Mouse (Mus musculus) heart, embryonic 12.5 days (tissue): Measurements from ENCODE around the gene Pkd1l2. TPM values are rescaled to one million over a fixed set of nuclear protein-coding genes. Genes with fewer than 3 reads are reported as not detected.

ENCODE experiments used
- ATAC-seq: fragments of 200-750 bp; cut with Nextera tagmentation; 2 replicates; pipeline ENCODE4 v1.8.0; 2017; ENCODE audit warnings: moderate TSS enrichment, moderate library complexity; ENCODE audit not compliant: insufficient number of reproducible peaks, low FRiP score
- H3K27ac ChIP-seq: fragments of 300-500 bp; sonication (generic); 2 replicates; pipeline ENCODE4 v1.5.1; 2016; ENCODE audit warnings: mild to moderate bottlenecking, moderate library complexity; ENCODE audit not compliant: poor library complexity, severe bottlenecking
- H3K27me3 ChIP-seq: fragments of 300-500 bp; sonication (generic); replicated peaks from 2 replicates; pipeline ENCODE4 v1.6.1; 2016; ENCODE audit warnings: mild to moderate bottlenecking, moderate library complexity
- H3K36me3 ChIP-seq: fragments of 300-500 bp; sonication (generic); 2 replicates; pipeline ENCODE4 v1.6.1; 2016; ENCODE audit warnings: mild to moderate bottlenecking, moderate library complexity
- H3K4me1 ChIP-seq: fragments of 300-500 bp; sonication (generic); replicated peaks from 2 replicates; pipeline ENCODE4 v1.6.1; 2016; ENCODE audit warnings: mild to moderate bottlenecking
- H3K4me2 ChIP-seq: fragments of 300-500 bp; sonication (generic); 2 replicates; pipeline ENCODE4 v1.6.1; 2016; ENCODE audit warnings: mild to moderate bottlenecking, moderate library complexity
- H3K4me3 ChIP-seq: fragments of 300-500 bp; sonication (generic); 2 replicates; pipeline ENCODE4 v1.5.1; 2016; ENCODE audit warnings: mild to moderate bottlenecking
- H3K9ac ChIP-seq: fragments of 300-500 bp; sonication (generic); 2 replicates; pipeline ENCODE4 v1.6.1; 2016; ENCODE audit warnings: mild to moderate bottlenecking, moderate library complexity
- H3K9me3 ChIP-seq: fragments of 300-500 bp; sonication (generic); replicated peaks from 2 replicates; pipeline ENCODE4 v1.6.1; 2016; ENCODE audit warnings: mild to moderate bottlenecking, moderate library complexity
- WGBS: fragments of 180-500 bp; shearing (Covaris S2); methylation state at CpG from one replicate; pipeline ENCODE4 v1.1.7; 2016; 5-methylcytosine and 5-hydroxymethylcytosine counted together
- polyA plus RNA-seq: library from polyadenylated mRNA; unstranded; fragments of >200 nt; fragmentation: Nextera tagmentation; extraction: Ambion mirVana; gene quantifications from 2 replicates; pipeline ENCODE4 v1.2.1, GENCODE M21; 2016

Gene Pkd1l2
- polyA plus RNA-seq, 1 experiment from 2014 or later = 0.11 TPM

DNA sequence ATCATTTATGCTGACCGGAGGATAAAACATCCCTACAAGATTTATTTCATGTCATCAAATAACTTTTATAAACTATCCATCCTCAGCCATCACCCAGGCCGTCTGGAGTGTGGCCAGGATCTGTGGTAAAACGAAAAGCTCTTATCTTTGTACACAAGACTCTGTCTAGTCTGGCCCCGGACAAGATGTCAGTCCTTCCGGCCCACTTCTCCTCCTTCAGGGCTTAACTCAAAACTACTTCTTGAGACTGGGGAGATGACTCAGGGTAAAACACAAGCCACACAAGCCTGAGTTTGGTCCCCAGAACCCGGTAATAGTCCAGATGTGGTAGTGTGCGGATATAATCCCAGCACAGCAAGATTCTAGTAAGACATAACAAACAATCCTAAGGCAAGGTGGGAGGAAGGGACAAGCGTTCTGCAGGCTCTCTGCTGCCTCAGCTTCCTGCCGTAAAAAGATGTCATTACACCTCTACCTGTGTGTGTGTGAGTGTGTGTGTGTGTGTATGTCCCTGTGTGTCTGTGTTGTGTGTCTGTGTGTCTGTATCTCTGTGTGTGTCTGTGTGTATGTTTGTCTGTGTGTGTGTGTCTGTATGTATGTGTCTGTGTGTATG is 804 bp upstream of the Pkd1l2 start:
- WGBS = 43% methylated on average over 9 of the region's 9 CpGs
- no peak overlapping the region for H3K27ac ChIP-seq
- H3K4me3 ChIP-seq = no peak overlapping the region
- H3K36me3 ChIP-seq = no peaks in the 10 kb centered on the region
- ATAC-seq = no peak
- no peak overlapping the region for H3K9ac ChIP-seq
- H3K9me3 ChIP-seq = no peaks in the 10 kb centered on the region
- peaks cover 40% of the 10 kb centered on the region for H3K4me1 ChIP-seq
- H3K4me2 ChIP-seq = no peak overlapping the region
- H3K27me3 ChIP-seq = no peaks in the 10 kb centered on the region; the same call in 1 of the 2 replicates

DNA sequence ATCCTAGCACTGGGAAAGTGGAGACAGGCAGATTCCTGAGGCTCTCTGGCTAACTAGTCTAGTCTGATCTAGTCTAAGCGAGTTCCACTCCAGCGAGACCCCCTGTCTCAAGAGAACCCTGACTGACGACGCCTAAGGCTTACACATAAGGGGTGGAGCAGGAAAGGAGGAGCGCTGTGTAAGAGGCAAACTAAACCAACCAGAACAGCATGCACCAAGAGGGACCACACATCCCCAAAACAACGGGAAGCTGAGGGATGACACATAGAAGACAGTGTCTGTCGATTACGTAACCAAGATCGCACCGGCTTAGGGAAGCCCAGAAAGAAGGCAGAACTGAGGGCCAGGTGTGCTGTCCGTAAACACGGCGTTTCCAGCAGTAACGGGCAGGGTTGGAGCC is 2.6 kb downstream of the Pkd1l2 start:
- H3K9me3 ChIP-seq = no peaks in the 10 kb centered on the region
- H3K36me3 ChIP-seq = no peaks in the 10 kb centered on the region
- H3K4me2 ChIP-seq = no peak overlapping the region
- H3K4me1 ChIP-seq = peaks cover 26% of the 10 kb centered on the region
- ATAC-seq = no peak
- H3K4me3 ChIP-seq = no peak overlapping the region
- no peak overlapping the region for H3K9ac ChIP-seq
- H3K27ac ChIP-seq = no peak overlapping the region
- 86% methylated on average over 14 of the region's 14 CpGs for WGBS
- no peaks in the 10 kb centered on the region; the same call in 1 of the 2 replicates for H3K27me3 ChIP-seq

DNA sequence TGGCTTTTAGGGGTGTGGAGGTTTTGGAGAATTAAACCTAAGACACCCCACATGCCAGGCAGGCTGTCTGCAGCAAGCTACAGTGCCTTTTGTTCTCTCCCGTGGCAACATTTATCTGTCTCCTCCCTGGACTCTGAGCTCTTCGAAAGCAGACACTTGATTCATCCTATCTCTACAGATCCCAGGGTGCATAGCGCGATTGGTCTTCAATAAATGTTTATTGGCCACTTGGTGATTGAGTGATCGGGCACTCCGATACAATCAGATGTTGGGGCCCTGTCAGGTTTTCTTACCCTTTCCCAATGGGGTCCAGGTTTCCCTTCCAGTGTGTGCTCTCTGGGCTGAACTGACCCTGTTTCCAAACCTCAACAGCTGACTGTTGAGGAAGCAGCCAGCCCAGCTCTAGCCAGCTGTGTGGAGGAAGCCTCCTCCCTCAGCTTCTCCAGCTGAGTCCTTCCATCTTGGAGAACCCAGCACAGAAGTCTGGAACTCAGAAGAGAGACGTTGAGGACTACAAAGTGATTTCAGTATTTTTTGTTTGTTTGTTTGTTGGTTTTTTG is 3.8 kb downstream of the Pkd1l2 start:
- Histone ChIP-seq H3K36me3 (no peaks in the 10 kb centered on the region), H3K27ac (no peak overlapping the region), H3K27me3 (no peaks in the 10 kb centered on the region; the same call in 1 of the 2 replicates), H3K4me3 (no peak overlapping the region), H3K9me3 (no peaks in the 10 kb centered on the region), H3K4me1 (peaks cover 23% of the 10 kb centered on the region), H3K4me2 (no peak overlapping the region), H3K9ac (no peak overlapping the region)
- 74% methylated on average over 7 of the region's 7 CpGs for WGBS
- no peak for ATAC-seq

DNA sequence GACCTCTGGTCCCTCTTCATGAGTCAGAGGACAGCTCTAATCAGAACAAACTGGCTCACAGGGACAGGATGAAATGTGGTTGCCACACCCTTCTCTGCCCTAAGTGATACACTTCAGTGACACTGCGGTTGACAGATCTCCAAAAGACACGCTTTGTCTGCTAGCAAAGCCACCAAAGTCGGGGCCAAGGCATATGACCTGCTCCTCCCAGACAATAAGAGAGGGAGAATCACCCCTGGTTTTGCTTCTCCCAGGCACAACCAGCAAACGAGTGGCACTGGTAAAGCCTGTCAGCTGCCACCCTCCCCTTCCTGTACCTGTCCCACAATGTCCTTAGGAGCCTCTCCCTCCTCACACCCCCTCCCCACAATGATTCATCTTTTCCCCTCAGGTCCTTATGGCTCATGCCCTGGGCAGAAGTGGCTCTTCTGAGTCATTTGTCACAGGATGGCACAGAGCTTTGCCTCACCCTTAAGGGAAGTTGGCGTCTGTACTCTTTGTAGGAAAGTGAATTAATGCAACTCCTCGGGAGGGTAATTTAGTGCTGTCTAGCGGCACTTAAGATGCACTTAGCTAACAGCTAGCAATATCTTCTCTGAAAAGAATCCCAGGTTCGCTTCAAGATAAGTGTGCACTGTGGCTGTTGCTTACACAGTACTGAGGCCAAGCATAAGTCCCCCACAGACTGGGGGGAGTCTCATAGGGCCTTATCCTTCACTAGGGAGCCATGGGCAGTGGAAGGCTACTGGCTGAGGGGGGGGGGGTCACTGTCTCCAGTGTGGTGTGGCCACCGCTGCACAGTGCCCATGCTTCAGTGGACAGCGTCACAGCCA is 7.7 kb downstream of the Pkd1l2 start:
- no peaks in the 10 kb centered on the region for H3K27me3 ChIP-seq
- H3K9ac ChIP-seq = no peak overlapping the region
- no peak overlapping the region for H3K4me2 ChIP-seq
- 0 out of 2 replicates have a peak, but pooled peaks cover 6% of the 10 kb centered on the region for H3K9me3 ChIP-seq
- H3K4me1 ChIP-seq = peaks cover 10% of the 10 kb centered on the region; the same call in 1 of the 2 replicates
- ATAC-seq = peak; percentile 47; the same call in 1 of the 2 replicates
- no peak overlapping the region for H3K4me3 ChIP-seq
- 53% methylated on average over 10 of the region's 10 CpGs for WGBS
- no peak overlapping the region for H3K27ac ChIP-seq
- H3K36me3 ChIP-seq = no peaks in the 10 kb centered on the region

DNA sequence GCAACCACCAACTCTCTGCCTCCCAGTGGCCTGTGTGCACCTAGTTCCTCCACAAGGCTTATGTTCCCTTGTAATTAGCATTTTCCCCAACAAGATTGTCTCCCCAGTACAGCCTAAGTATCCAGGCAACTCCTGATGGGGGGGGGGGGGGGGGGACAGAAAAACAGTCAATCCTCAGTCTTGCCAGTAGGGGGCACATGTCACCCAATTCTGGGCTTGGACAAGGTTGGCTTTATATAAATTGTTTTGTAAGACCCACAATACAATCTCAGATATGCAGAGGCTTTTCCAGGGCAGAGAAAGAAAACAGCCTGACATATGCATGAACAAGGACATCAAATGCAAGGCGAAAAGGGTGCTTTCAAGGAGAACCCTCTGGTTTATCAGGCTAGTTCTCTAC is 12.5 kb downstream of the Pkd1l2 start:
- H3K36me3 ChIP-seq = no peaks in the 10 kb centered on the region
- H3K27me3 ChIP-seq = peaks cover 8% of the 10 kb centered on the region; the same call in 1 of the 2 replicates
- H3K4me3 ChIP-seq = no peak overlapping the region
- WGBS = 79% methylated on average over 1 of the region's 1 CpGs
- H3K27ac ChIP-seq = no peak overlapping the region
- H3K9me3 ChIP-seq = 0 out of 2 replicates have a peak, but pooled peaks cover 6% of the 10 kb centered on the region
- ATAC-seq = no peak
- H3K9ac ChIP-seq = no peak overlapping the region
- H3K4me1 ChIP-seq = peaks cover 7% of the 10 kb centered on the region; the same call in 1 of the 2 replicates
- H3K4me2 ChIP-seq = no peak overlapping the region

DNA sequence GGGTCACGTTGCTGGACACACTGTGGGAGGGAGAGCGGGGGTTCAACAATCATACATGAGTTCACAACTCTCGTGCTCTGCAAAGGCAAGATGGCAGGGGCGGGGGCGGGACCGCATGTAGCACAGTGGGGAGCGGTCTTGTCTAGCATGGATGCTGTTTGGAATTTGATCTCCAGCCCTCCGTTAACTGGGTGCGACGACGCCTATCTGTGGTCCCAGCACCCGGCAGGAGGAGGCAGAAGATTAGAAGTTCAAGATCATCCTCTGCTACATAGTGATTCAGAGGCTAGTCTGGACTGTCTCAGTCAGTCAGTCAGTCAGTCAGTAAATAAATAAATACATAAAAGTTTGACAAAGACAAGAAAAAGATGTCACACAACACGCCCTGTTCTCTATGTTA is 14.0 kb downstream of the Pkd1l2 start:
- Histone ChIP-seq H3K27ac (no peak overlapping the region), H3K4me3 (no peak overlapping the region), H3K9ac (no peak overlapping the region), H3K27me3 (peaks cover 14% of the 10 kb centered on the region), H3K36me3 (no peaks in the 10 kb centered on the region), H3K9me3 (0 out of 2 replicates have a peak, but pooled peaks cover 6% of the 10 kb centered on the region), H3K4me1 (no peaks in the 10 kb centered on the region), H3K4me2 (no peak overlapping the region)
- no peak for ATAC-seq
- WGBS = 62% methylated on average over 13 of the region's 13 CpGs

DNA sequence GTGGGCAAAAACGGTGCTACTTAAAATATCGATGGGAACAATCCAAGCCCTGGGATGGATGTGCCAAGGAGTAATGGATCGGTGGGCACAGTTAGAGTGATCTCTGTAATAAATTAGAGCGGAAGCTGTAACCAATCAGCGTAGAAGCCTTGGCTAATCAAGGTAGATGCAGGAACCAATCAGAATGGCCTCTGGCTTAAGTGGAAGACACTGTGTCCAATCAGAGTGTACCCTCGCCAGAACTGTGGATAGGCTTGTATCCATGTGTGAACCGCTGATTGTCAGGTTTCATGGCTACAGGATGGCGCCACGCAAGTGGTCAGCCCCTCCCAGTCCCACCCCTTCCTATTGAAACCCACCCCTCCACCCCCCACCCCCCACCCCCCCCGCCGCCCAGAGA is 14.9 kb downstream of the Pkd1l2 start:
- Histone ChIP-seq H3K4me2 (no peak overlapping the region), H3K27ac (no peak overlapping the region), H3K36me3 (no peaks in the 10 kb centered on the region), H3K27me3 (peaks cover 14% of the 10 kb centered on the region), H3K9me3 (peaks cover 7% of the 10 kb centered on the region; the same call in 1 of the 2 replicates), H3K4me3 (no peak overlapping the region), H3K9ac (no peak overlapping the region), H3K4me1 (no peaks in the 10 kb centered on the region)
- 70% methylated on average over 11 of the region's 11 CpGs for WGBS
- no peak for ATAC-seq

DNA sequence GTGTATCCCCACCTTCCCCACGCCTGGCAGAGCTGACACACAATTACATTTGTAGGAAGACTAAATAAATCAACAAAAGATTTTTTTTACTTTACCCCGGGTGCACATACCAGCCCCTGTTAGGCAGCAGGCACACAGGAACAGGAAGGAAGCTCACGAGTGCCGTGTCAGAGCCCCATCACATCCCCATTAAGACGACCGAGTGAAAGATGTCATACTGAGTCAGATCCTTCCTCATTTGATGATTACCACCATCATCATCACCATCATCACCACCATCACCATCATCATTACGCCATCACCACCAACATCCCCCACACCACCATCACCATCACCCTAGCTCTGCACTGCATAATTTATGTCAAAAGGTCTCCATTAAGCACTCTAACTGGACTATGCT is 15.3 kb downstream of the Pkd1l2 start:
- Histone ChIP-seq H3K9me3 (peaks cover 9% of the 10 kb centered on the region; the same call in 1 of the 2 replicates), H3K4me1 (no peaks in the 10 kb centered on the region), H3K9ac (no peak overlapping the region), H3K36me3 (no peaks in the 10 kb centered on the region), H3K4me2 (no peak overlapping the region), H3K27me3 (peaks cover 14% of the 10 kb centered on the region), H3K27ac (no peak overlapping the region), H3K4me3 (no peak overlapping the region)
- ATAC-seq = no peak
- WGBS = 75% methylated on average over 7 of the region's 7 CpGs

DNA sequence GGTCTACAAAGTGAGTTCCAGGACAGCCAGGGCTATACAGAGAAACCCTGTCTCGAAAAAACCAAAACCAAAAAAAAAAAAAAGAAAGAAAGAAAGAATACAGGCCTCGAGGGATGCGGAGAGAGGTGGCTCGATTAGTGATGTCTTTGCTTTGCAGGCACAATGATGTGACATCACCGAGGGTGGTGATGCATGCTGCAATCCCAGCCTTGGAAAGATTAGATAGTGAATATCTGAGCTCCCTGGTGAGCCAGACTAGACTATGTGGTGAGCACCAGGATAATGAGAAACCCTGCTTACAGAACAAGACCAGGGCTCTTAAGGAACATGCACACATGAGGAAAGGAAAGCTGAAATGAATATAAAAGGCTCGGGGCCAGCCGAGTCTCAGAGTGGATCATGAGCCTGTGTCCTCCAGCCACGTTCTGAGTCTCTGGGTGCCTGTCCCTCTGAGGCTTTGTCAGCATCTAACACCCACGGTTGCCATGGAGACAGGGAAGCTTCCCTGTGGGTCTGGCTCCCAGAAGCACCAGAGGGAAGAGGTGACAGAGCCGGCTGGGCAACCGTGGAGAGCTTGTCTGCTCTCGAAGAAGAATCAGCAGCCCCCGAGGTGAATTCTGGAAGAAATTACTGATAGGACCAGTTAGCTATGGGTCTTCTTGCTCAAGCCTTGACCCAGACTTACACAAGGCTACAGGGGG is 20.9 kb downstream of the Pkd1l2 start:
- WGBS = 48% methylated on average over 13 of the region's 13 CpGs
- Histone ChIP-seq H3K9me3 (peaks cover 4% of the 10 kb centered on the region; the same call in 1 of the 2 replicates), H3K9ac (no peak overlapping the region), H3K27me3 (peaks cover 20% of the 10 kb centered on the region), H3K4me1 (no peaks in the 10 kb centered on the region), H3K4me3 (no peak overlapping the region), H3K4me2 (no peak overlapping the region), H3K27ac (no peak overlapping the region), H3K36me3 (no peaks in the 10 kb centered on the region)
- no peak for ATAC-seq

DNA sequence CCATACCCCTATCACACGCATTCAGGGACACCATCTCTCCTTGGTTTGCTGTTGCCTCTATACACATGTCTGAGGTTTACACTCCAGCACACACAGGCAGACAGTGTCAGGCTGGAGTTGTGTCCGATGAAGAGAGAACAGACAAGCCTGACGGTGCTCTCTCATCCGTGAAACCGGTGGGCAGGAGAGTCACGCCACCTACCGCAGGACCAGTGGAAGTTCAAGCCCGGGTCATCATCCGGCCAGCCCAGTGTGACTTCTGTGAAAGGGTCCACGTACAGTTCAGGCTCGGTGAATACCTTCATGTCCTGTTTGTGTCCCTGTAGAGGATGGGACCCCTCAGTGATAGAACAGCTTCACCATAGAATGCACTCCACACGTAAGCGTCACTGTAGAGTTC is 21.9 kb downstream of the Pkd1l2 start:
- ATAC-seq = no peak
- Histone ChIP-seq H3K9me3 (peaks cover 4% of the 10 kb centered on the region; the same call in 1 of the 2 replicates), H3K27me3 (peaks cover 18% of the 10 kb centered on the region), H3K4me3 (no peak overlapping the region), H3K36me3 (no peaks in the 10 kb centered on the region), H3K9ac (no peak overlapping the region), H3K27ac (no peak overlapping the region), H3K4me1 (no peaks in the 10 kb centered on the region), H3K4me2 (no peak overlapping the region)
- WGBS = 77% methylated on average over 13 of the region's 13 CpGs

DNA sequence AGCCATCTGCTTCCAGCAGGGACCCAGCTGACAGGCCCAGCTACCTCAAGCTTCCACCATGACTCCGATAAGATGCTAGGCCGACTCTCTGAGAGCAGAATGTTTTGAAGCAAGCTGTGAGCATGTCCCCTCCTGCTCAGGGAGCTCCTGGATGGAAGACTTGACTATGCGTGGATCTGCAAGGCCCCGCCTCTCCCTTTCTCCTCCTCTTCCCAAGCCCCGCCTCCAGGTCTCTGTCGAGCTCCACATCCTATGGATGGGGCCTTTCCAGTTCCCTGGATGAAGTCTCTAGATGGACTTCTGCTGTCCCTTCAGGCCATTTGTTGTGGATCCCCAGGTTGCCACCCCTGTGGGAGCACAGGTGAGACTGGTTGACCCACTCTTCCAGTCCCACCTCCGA is 23.2 kb downstream of the Pkd1l2 start:
- WGBS = 55% methylated on average over 7 of the region's 7 CpGs
- no peak for ATAC-seq
- Histone ChIP-seq H3K4me3 (no peak overlapping the region), H3K36me3 (no peaks in the 10 kb centered on the region), H3K9ac (no peak overlapping the region), H3K27ac (no peak overlapping the region), H3K9me3 (peaks cover 4% of the 10 kb centered on the region; the same call in 1 of the 2 replicates), H3K4me1 (peaks cover 5% of the 10 kb centered on the region), H3K4me2 (no peak overlapping the region), H3K27me3 (0 out of 2 replicates have a peak, but pooled peaks cover 6% of the 10 kb centered on the region)
